Mouse (Mus musculus) liver, embryonic 13.5 days (tissue): ENCODE data around the gene Fyn. TPM values are rescaled to one million over a fixed set of nuclear protein-coding genes. Genes with fewer than 3 reads are reported as not detected.
A peak's percentile ranks its signal among the peaks of the same experiment; 100 is the strongest.

ENCODE experiments used
- ATAC-seq: fragments of 200-750 bp; cut with Nextera tagmentation; 2 replicates; pipeline ENCODE4 v1.8.0; 2017; ENCODE audit warnings: low read depth, mild to moderate bottlenecking, moderate number of reproducible peaks, moderate library complexity
- DNase-seq: peaks from one replicate; pipeline ENCODE4 v3.0.0; 2022
- H3K27ac ChIP-seq: fragments of 300-500 bp; sonication (generic); 2 replicates; pipeline ENCODE4 v1.5.1; 2015; ENCODE audit warnings: moderate library complexity, mild to moderate bottlenecking, inconsistent platforms
- H3K27me3 ChIP-seq: fragments of 300-500 bp; sonication (generic); 2 replicates; pipeline ENCODE4 v1.6.1; 2015; ENCODE audit warnings: mild to moderate bottlenecking, inconsistent platforms
- H3K36me3 ChIP-seq: fragments of 300-500 bp; sonication (generic); 2 replicates; pipeline ENCODE4 v1.6.1; 2015; ENCODE audit warnings: mild to moderate bottlenecking, inconsistent platforms
- H3K4me1 ChIP-seq: fragments of 300-500 bp; sonication (generic); replicated peaks from 2 replicates; pipeline ENCODE4 v1.6.1; 2015; ENCODE audit warnings: inconsistent platforms
- H3K4me2 ChIP-seq: fragments of 300-500 bp; sonication (generic); 2 replicates; pipeline ENCODE4 v1.6.1; 2015; ENCODE audit warnings: inconsistent platforms, mild to moderate bottlenecking, moderate library complexity
- H3K4me3 ChIP-seq: fragments of 300-500 bp; sonication (generic); replicated peaks from 2 replicates; pipeline ENCODE4 v1.5.1; 2015; ENCODE audit warnings: mild to moderate bottlenecking, inconsistent platforms
- H3K9ac ChIP-seq: fragments of 300-500 bp; sonication (generic); 2 replicates; pipeline ENCODE4 v1.6.1; 2015; ENCODE audit warnings: mild to moderate bottlenecking, inconsistent platforms
- H3K9me3 ChIP-seq: fragments of 300-500 bp; sonication (generic); replicated peaks from 2 replicates; pipeline ENCODE4 v1.6.1; 2016; ENCODE audit warnings: inconsistent platforms
- WGBS: fragments of 180-500 bp; shearing (Covaris S2); methylation state at CpG from one replicate; pipeline ENCODE4 v1.1.7; 2015; ENCODE audit not compliant: insufficient replicate concordance; 5-methylcytosine and 5-hydroxymethylcytosine counted together
- polyA plus RNA-seq: library from polyadenylated mRNA; unstranded; fragments of >200 nt; fragmentation: Nextera tagmentation; extraction: Ambion mirVana; gene quantifications from 2 replicates; pipeline ENCODE4 v1.2.1, GENCODE M21; 2015

Fyn gene
- polyA plus RNA-seq, 1 experiment from 2014 or later: 6.5 TPM

- peaks cover 28% of the 10 kb centered on the region for H3K4me1 ChIP-seq
- no peak for DNase-seq
- no peaks in the 10 kb centered on the region for H3K9me3 ChIP-seq
- H3K36me3 ChIP-seq: no peaks in the 10 kb centered on the region
- no peaks in the 10 kb centered on the region for H3K27me3 ChIP-seq
- WGBS: 73% methylated on average over 14 of the region's 14 CpGs
- no peak overlapping the region for H3K27ac ChIP-seq
- ATAC-seq: no peak
- no peak overlapping the region for H3K4me2 ChIP-seq
- no peak overlapping the region for H3K4me3 ChIP-seq
- no peak overlapping the region for H3K9ac ChIP-seq
Measured at GRCm38 (mm10) chr10:39430074-39430764, 61.6 kb downstream of the Fyn start.

GRCm38 (mm10) chr10:39431265-39431664, 62.6 kb downstream of the Fyn start:
- WGBS: 59% methylated on average over 2 of the region's 2 CpGs
- no peak for DNase-seq

GRCm38 (mm10) chr10:39432648-39433568, 64.3 kb downstream of the Fyn start:
- Histone ChIP-seq H3K9ac (no peak overlapping the region), H3K4me3 (no peak overlapping the region), H3K27ac (no peak overlapping the region), H3K9me3 (no peaks in the 10 kb centered on the region), H3K4me2 (no peak overlapping the region), H3K27me3 (no peaks in the 10 kb centered on the region), H3K4me1 (peaks cover 39% of the 10 kb centered on the region), H3K36me3 (no peaks in the 10 kb centered on the region)
- DNase-seq (no peak), ATAC-seq (peak; percentile 78)
- WGBS: 66% methylated on average over 14 of the region's 14 CpGs

More at GRCm38 (mm10) chr10:39431265-39431664, 62.6 kb downstream of the Fyn start:
- H3K4me1 ChIP-seq: peaks cover 35% of the 10 kb centered on the region
- no peak overlapping the region for H3K9ac ChIP-seq
- H3K36me3 ChIP-seq: no peaks in the 10 kb centered on the region
- H3K9me3 ChIP-seq: no peaks in the 10 kb centered on the region
- H3K4me3 ChIP-seq: no peak overlapping the region
- H3K27me3 ChIP-seq: no peaks in the 10 kb centered on the region
- H3K4me2 ChIP-seq: no peak overlapping the region
- no peak for ATAC-seq
- H3K27ac ChIP-seq: no peak overlapping the region

GRCm38 (mm10) chr10:39433893-39434292, 65.2 kb downstream of the Fyn start:
- peaks cover 43% of the 10 kb centered on the region for H3K4me1 ChIP-seq
- DNase-seq (no peak), ATAC-seq (no peak)
- WGBS: 77% methylated on average over 7 of the region's 7 CpGs
- H3K9me3 ChIP-seq: no peaks in the 10 kb centered on the region
- H3K9ac ChIP-seq: no peak overlapping the region
- H3K27me3 ChIP-seq: no peaks in the 10 kb centered on the region
- H3K27ac ChIP-seq: no peak overlapping the region
- H3K4me2 ChIP-seq: no peak overlapping the region
- H3K36me3 ChIP-seq: no peaks in the 10 kb centered on the region
- no peak overlapping the region for H3K4me3 ChIP-seq

- 42% methylated on average over 8 of the region's 8 CpGs for WGBS
- peaks cover 43% of the 10 kb centered on the region for H3K4me1 ChIP-seq
- H3K9me3 ChIP-seq: no peaks in the 10 kb centered on the region
- no peaks in the 10 kb centered on the region for H3K27me3 ChIP-seq
- no peak overlapping the region for H3K4me3 ChIP-seq
- no peaks in the 10 kb centered on the region for H3K36me3 ChIP-seq
- H3K9ac ChIP-seq: no peak overlapping the region
- no peak overlapping the region for H3K27ac ChIP-seq
- no peak for DNase-seq
- H3K4me2 ChIP-seq: no peak overlapping the region
- ATAC-seq: no peak
Measured at GRCm38 (mm10) chr10:39434758-39435448, 66.2 kb downstream of the Fyn start.

GRCm38 (mm10) chr10:39438905-39439304, 70.2 kb downstream of the Fyn start:
- no peak overlapping the region for H3K9ac ChIP-seq
- no peaks in the 10 kb centered on the region for H3K9me3 ChIP-seq
- H3K4me1 ChIP-seq: peaks cover 22% of the 10 kb centered on the region
- no peak overlapping the region for H3K4me3 ChIP-seq
- no peak overlapping the region for H3K27ac ChIP-seq
- H3K36me3 ChIP-seq: no peaks in the 10 kb centered on the region; the same call in 1 of the 2 replicates
- ATAC-seq (no peak), DNase-seq (no peak)
- no peaks in the 10 kb centered on the region for H3K27me3 ChIP-seq
- no peak overlapping the region for H3K4me2 ChIP-seq
- WGBS: 73% methylated on average over 5 of the region's 5 CpGs

- Histone ChIP-seq H3K4me3 (no peak overlapping the region), H3K4me1 (peaks cover 13% of the 10 kb centered on the region), H3K27me3 (no peaks in the 10 kb centered on the region), H3K9me3 (no peaks in the 10 kb centered on the region), H3K9ac (no peak overlapping the region), H3K27ac (no peak overlapping the region), H3K36me3 (no peaks in the 10 kb centered on the region; the same call in 1 of the 2 replicates), H3K4me2 (no peak overlapping the region)
- no peak for ATAC-seq
- 76% methylated on average over 9 of the region's 9 CpGs for WGBS
- no peak for DNase-seq
Measured at GRCm38 (mm10) chr10:39440506-39440905, 71.9 kb downstream of the Fyn start.

- H3K36me3 ChIP-seq: no peaks in the 10 kb centered on the region; the same call in 1 of the 2 replicates
- no peak overlapping the region for H3K27ac ChIP-seq
- H3K4me3 ChIP-seq: no peak overlapping the region
- no peaks in the 10 kb centered on the region for H3K27me3 ChIP-seq
- H3K4me1 ChIP-seq: peaks cover 8% of the 10 kb centered on the region
- no peaks in the 10 kb centered on the region for H3K9me3 ChIP-seq
- DNase-seq (no peak), ATAC-seq (no peak)
- no peak overlapping the region for H3K9ac ChIP-seq
- no peak overlapping the region for H3K4me2 ChIP-seq
Measured at GRCm38 (mm10) chr10:39441636-39442035, 73.0 kb downstream of the Fyn start.

GRCm38 (mm10) chr10:39443122-39443521, 74.5 kb downstream of the Fyn start:
- no peaks in the 10 kb centered on the region for H3K27me3 ChIP-seq
- no peaks in the 10 kb centered on the region; the same call in 1 of the 2 replicates for H3K36me3 ChIP-seq
- no peak for DNase-seq
- no peak overlapping the region for H3K27ac ChIP-seq
- no peak overlapping the region for H3K4me2 ChIP-seq
- H3K4me3 ChIP-seq: no peak overlapping the region
- no peaks in the 10 kb centered on the region for H3K9me3 ChIP-seq
- H3K9ac ChIP-seq: no peak overlapping the region
- H3K4me1 ChIP-seq: peaks cover 2% of the 10 kb centered on the region; the same call in 1 of the 2 replicates
- ATAC-seq: no peak
- WGBS: 19% methylated on average over 2 of the region's 2 CpGs

- Histone ChIP-seq H3K27me3 (no peaks in the 10 kb centered on the region), H3K4me2 (no peak overlapping the region)
- no peak for DNase-seq
Measured at GRCm38 (mm10) chr10:39443947-39444346, 75.3 kb downstream of the Fyn start.

GRCm38 (mm10) chr10:39445870-39446269, 77.2 kb downstream of the Fyn start:
- H3K4me2 ChIP-seq: no peak overlapping the region
- H3K36me3 ChIP-seq: no peaks in the 10 kb centered on the region; the same call in 1 of the 2 replicates
- H3K4me1 ChIP-seq: peaks cover 23% of the 10 kb centered on the region
- H3K9me3 ChIP-seq: no peaks in the 10 kb centered on the region
- no peak for ATAC-seq
- DNase-seq: no peak
- H3K27me3 ChIP-seq: no peaks in the 10 kb centered on the region
- H3K27ac ChIP-seq: no peak overlapping the region
- no peak overlapping the region for H3K4me3 ChIP-seq
- no peak overlapping the region for H3K9ac ChIP-seq
- WGBS: 86% methylated on average over 11 of the region's 11 CpGs

More at GRCm38 (mm10) chr10:39443947-39444346, 75.3 kb downstream of the Fyn start:
- Histone ChIP-seq H3K4me3 (no peak overlapping the region), H3K4me1 (peaks cover 6% of the 10 kb centered on the region), H3K36me3 (no peaks in the 10 kb centered on the region; the same call in 1 of the 2 replicates), H3K9ac (no peak overlapping the region), H3K27ac (no peak overlapping the region), H3K9me3 (no peaks in the 10 kb centered on the region)
- no peak for ATAC-seq
